In the genomic region with DNA sequence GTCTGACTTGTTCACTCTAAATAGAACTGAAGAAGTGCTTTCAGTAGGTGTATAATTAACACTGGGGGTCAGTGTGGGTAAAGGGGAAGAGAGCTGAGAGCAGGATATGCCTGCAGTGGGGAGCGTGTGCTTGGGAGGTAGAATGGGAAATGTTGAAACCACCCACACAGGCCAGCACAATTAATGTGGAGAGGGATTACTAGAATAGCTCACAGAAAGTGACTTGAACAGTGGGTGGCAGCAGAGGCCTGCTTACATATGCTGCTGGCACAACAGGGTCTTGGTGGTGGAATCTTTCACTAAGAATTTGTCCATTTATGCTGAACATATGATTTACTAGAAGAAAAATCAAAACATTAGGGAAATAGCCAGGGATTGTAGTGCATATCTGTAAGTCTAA, we compare ENCODE assay signal across 8 mouse cellular contexts. TPM values are rescaled to one million over a fixed set of nuclear protein-coding genes. Genes with fewer than 3 reads are reported as not detected.
DNase-seq lines count a peak whose midpoint lies in the region; ATAC-seq and TF ChIP-seq lines count a peak whose summit lies in the region.

No protein-coding gene starts in this region.

- H3K9ac ChIP-seq in forebrain, embryonic 13.5 days: peak overlapping the region; percentile 86
- H3K9ac ChIP-seq in hindbrain, embryonic 14.5 days: peak overlapping the region; percentile 94
- peak overlapping the region; percentile 92 for H3K9ac ChIP-seq in stomach, embryonic 16.5 days (ENCODE audit: low read length)

- H3K4me2 ChIP-seq in forebrain, embryonic 13.5 days: peak overlapping the region; percentile 70
- H3K4me2 ChIP-seq in hindbrain, embryonic 14.5 days (replicated peaks): peak overlapping the region; percentile 79
- peak overlapping the region; percentile 86 for H3K4me2 ChIP-seq in stomach, embryonic 16.5 days (ENCODE audit: low read depth, low read length)

- H3K9me3 ChIP-seq in forebrain, embryonic 13.5 days (replicated peaks): no peaks in the 10 kb centered on the region
- H3K9me3 ChIP-seq in hindbrain, embryonic 14.5 days (ENCODE audit: control insufficient read depth, low read length): no peaks in the 10 kb centered on the region
- H3K9me3 ChIP-seq in megakaryocyte, embryonic 14.5 days: no peaks in the 10 kb centered on the region
- H3K9me3 ChIP-seq in stomach, embryonic 16.5 days (replicated peaks; ENCODE audit: control insufficient read depth, low read length): no peaks in the 10 kb centered on the region

- no peaks in the 10 kb centered on the region for H3K27me3 ChIP-seq in cerebellum, adult 2 months (ENCODE audit: control insufficient read depth, insufficient read depth, low read length)
- H3K27me3 ChIP-seq in forebrain, embryonic 13.5 days: no peaks in the 10 kb centered on the region
- H3K27me3 ChIP-seq in hindbrain, embryonic 14.5 days (ENCODE audit: control insufficient read depth, insufficient read depth, low read length): no peaks in the 10 kb centered on the region
- H3K27me3 ChIP-seq in megakaryocyte, embryonic 14.5 days (replicated peaks): no peaks in the 10 kb centered on the region
- no peaks in the 10 kb centered on the region for H3K27me3 ChIP-seq in stomach, embryonic 16.5 days (ENCODE audit: control insufficient read depth, insufficient read depth, low read length)

- peak overlapping the region; percentile 39 for H3K4me3 ChIP-seq in cerebellum, adult 2 months (replicated peaks; ENCODE audit: insufficient read depth, low read depth, low read length)
- H3K4me3 ChIP-seq in forebrain, embryonic 13.5 days: peak overlapping the region; percentile 73
- peak overlapping the region; percentile 86 for H3K4me3 ChIP-seq in hindbrain, embryonic 14.5 days (replicated peaks; ENCODE audit: low read length)
- peak overlapping the region; percentile 80 for H3K4me3 ChIP-seq in megakaryocyte, embryonic 14.5 days (replicated peaks)
- H3K4me3 ChIP-seq in stomach, embryonic 16.5 days (replicated peaks; ENCODE audit: low read length): peak overlapping the region; percentile 91

- peak; percentile 49 to 62 for DNase-seq in cerebellum, adult 2 months
- DNase-seq in cerebellum, adult 11-12 months: no peak
- DNase-seq in brain, adult 2 months (ENCODE audit: low read depth, low spot score): peak; percentile 92
- peak; percentile 71 for DNase-seq in hindbrain, embryonic 14.5 days (ENCODE audit: low spot score)
- DNase-seq in left cerebral cortex, postnatal 14 days (ENCODE audit: low spot score in 2 of 2): peak; percentile 72 to 86

- TF ChIP-seq CTCF in cerebellum, adult 2 months (IDR thresholded peaks at IDR 0.05; ENCODE audit: borderline replicate concordance, insufficient read depth, low read depth, low read length): peak; percentile 60; the same call in 1 of the 2 replicates

- no peak for TF ChIP-seq POLR2A in cerebellum, adult 2 months (IDR thresholded peaks at IDR 0.05; ENCODE audit: borderline replicate concordance, insufficient read depth, low read length)

- intact Hi-C loops in left cerebral cortex, postnatal 14 days (cut with DNase I): no loop called here

- ATAC-seq in forebrain, embryonic 13.5 days: no peak
- ATAC-seq in hindbrain, embryonic 14.5 days (ENCODE audit: low FRiP score): no peak
- ATAC-seq in stomach, embryonic 16.5 days (ENCODE audit: insufficient read depth, low FRiP score): no peak

- peaks cover 41% of the 10 kb centered on the region for H3K36me3 ChIP-seq in forebrain, embryonic 13.5 days (ENCODE audit: poor library complexity, severe bottlenecking)
- H3K36me3 ChIP-seq in hindbrain, embryonic 14.5 days (replicated peaks; ENCODE audit: control insufficient read depth, insufficient read depth): peaks cover 29% of the 10 kb centered on the region
- peaks cover 51% of the 10 kb centered on the region for H3K36me3 ChIP-seq in megakaryocyte, embryonic 14.5 days (replicated peaks; ENCODE audit: low read length)
- H3K36me3 ChIP-seq in stomach, embryonic 16.5 days (ENCODE audit: control insufficient read depth, insufficient read depth, low read length): peaks cover 3% of the 10 kb centered on the region; the same call in 1 of the 2 replicates

- peaks cover 9% of the 10 kb centered on the region; the same call in 1 of the 2 replicates for H3K4me1 ChIP-seq in cerebellum, adult 2 months (ENCODE audit: control insufficient read depth, insufficient read depth, low read length)
- H3K4me1 ChIP-seq in forebrain, embryonic 13.5 days: peaks cover 66% of the 10 kb centered on the region
- peaks cover 59% of the 10 kb centered on the region for H3K4me1 ChIP-seq in hindbrain, embryonic 14.5 days (replicated peaks; ENCODE audit: control insufficient read depth, insufficient read depth, low read length)
- H3K4me1 ChIP-seq in megakaryocyte, embryonic 14.5 days: peaks cover 93% of the 10 kb centered on the region
- H3K4me1 ChIP-seq in stomach, embryonic 16.5 days (ENCODE audit: control insufficient read depth, insufficient read depth, low read length): peaks cover 45% of the 10 kb centered on the region

- no peak overlapping the region for H3K27ac ChIP-seq in cerebellum, adult 2 months (ENCODE audit: insufficient read depth, low read length)
- no peak overlapping the region; the same call in none of the 2 replicates for H3K27ac ChIP-seq in forebrain, embryonic 13.5 days
- peak overlapping the region; percentile 16; the same call in 1 of the 2 replicates for H3K27ac ChIP-seq in hindbrain, embryonic 14.5 days
- H3K27ac ChIP-seq in stomach, embryonic 16.5 days (ENCODE audit: low read length): peak overlapping the region; percentile 21; the same call in 1 of the 2 replicates

- 0% methylated on average over 1 of the region's 1 CpGs for whole genome bisulfite sequencing in cerebellum, adult 2 months
- WGBS in forebrain, embryonic 13.5 days: 10% methylated on average over 1 of the region's 1 CpGs
- 7% methylated on average over 1 of the region's 1 CpGs for WGBS in hindbrain, embryonic 14.5 days
- 20% methylated on average over 1 of the region's 1 CpGs for WGBS in stomach, embryonic 16.5 days

RNA-seq across cellular contexts. Expression of a gene that starts 2.2 kb away (rescaled TPM):
- 15.9 and 17.1 TPM in 2 replicates for polyA plus RNA-seq in cerebellum, adult 2 months (2012; rRNA removed)
- 18.9 and 19.9 TPM in 2 replicates for polyA plus RNA-seq in forebrain, embryonic 13.5 days (2015; fragmentation: Nextera tagmentation; extraction: Ambion mirVana)
- polyA plus RNA-seq in hindbrain, embryonic 14.5 days (2014; fragmentation: Nextera tagmentation; extraction: Ambion mirVana): 25.1 and 31.8 TPM in 2 replicates
- total RNA-seq in left cerebral cortex, postnatal 14 days (2021): 10 to 100 TPM; 19.3 to 20.1 TPM
- polyA plus RNA-seq in megakaryocyte, embryonic 14.5 days (2012; ENCODE audit: insufficient read depth, low replicate concordance): 8.5 and 13.9 TPM in 2 replicates
- polyA plus RNA-seq in stomach, embryonic 16.5 days (2015; fragmentation: Nextera tagmentation; extraction: Ambion mirVana): 18.3 and 19.3 TPM in 2 replicates

RNA-seq across cellular contexts. Expression of a gene that starts 5.8 kb away (rescaled TPM):
- 109 and 115 TPM in 2 replicates for polyA plus RNA-seq in cerebellum, adult 2 months (2012; rRNA removed)
- polyA plus RNA-seq in forebrain, embryonic 13.5 days (2015; fragmentation: Nextera tagmentation; extraction: Ambion mirVana): 235 and 281 TPM in 2 replicates
- polyA plus RNA-seq in hindbrain, embryonic 14.5 days (2014; fragmentation: Nextera tagmentation; extraction: Ambion mirVana): 169 and 194 TPM in 2 replicates
- total RNA-seq in left cerebral cortex, postnatal 14 days (2021): 10 to 100 TPM; 49.9 to 53.9 TPM
- polyA plus RNA-seq in megakaryocyte, embryonic 14.5 days (2012; ENCODE audit: insufficient read depth, low replicate concordance): 4.5 and 7.2 TPM in 2 replicates
- 149 and 187 TPM in 2 replicates for polyA plus RNA-seq in stomach, embryonic 16.5 days (2015; fragmentation: Nextera tagmentation; extraction: Ambion mirVana)

RNA-seq across cellular contexts. Expression of a gene that starts 10.4 kb away (rescaled TPM):
- 164 and 177 TPM in 2 replicates for polyA plus RNA-seq in cerebellum, adult 2 months (2012; rRNA removed)
- 40.8 and 44.2 TPM in 2 replicates for polyA plus RNA-seq in forebrain, embryonic 13.5 days (2015; fragmentation: Nextera tagmentation; extraction: Ambion mirVana)
- 38.5 and 50.5 TPM in 2 replicates for polyA plus RNA-seq in hindbrain, embryonic 14.5 days (2014; fragmentation: Nextera tagmentation; extraction: Ambion mirVana)
- total RNA-seq in left cerebral cortex, postnatal 14 days (2021): 100 to 1,000 TPM; 136 to 142 TPM
- polyA plus RNA-seq in megakaryocyte, embryonic 14.5 days (2012; ENCODE audit: insufficient read depth, low replicate concordance): 73.4 and 150 TPM in 2 replicates
- 23.2 and 26.8 TPM in 2 replicates for polyA plus RNA-seq in stomach, embryonic 16.5 days (2015; fragmentation: Nextera tagmentation; extraction: Ambion mirVana)

RNA-seq across cellular contexts. Expression of a gene that starts 22.9 kb away (rescaled TPM):
- 93.3 and 116 TPM in 2 replicates for polyA plus RNA-seq in cerebellum, adult 2 months (2012; rRNA removed)
- polyA plus RNA-seq in forebrain, embryonic 13.5 days (2015; fragmentation: Nextera tagmentation; extraction: Ambion mirVana): 75.9 and 84.7 TPM in 2 replicates
- polyA plus RNA-seq in hindbrain, embryonic 14.5 days (2014; fragmentation: Nextera tagmentation; extraction: Ambion mirVana): 84.9 and 87.1 TPM in 2 replicates
- 100 to 1,000 TPM in 1 of 2 experiments, 10 to 100 TPM in 1; 87.8 to 109 TPM for total RNA-seq in left cerebral cortex, postnatal 14 days (2021)
- 49.1 and 52.5 TPM in 2 replicates for polyA plus RNA-seq in megakaryocyte, embryonic 14.5 days (2012; ENCODE audit: insufficient read depth, low replicate concordance)
- polyA plus RNA-seq in stomach, embryonic 16.5 days (2015; fragmentation: Nextera tagmentation; extraction: Ambion mirVana): 90.5 and 110 TPM in 2 replicates

RNA-seq across cellular contexts. Expression of a gene that starts 28.8 kb away (rescaled TPM):
- polyA plus RNA-seq in cerebellum, adult 2 months (2012; rRNA removed): 0.08 and 0.13 TPM in 2 replicates
- polyA plus RNA-seq in forebrain, embryonic 13.5 days (2015; fragmentation: Nextera tagmentation; extraction: Ambion mirVana): 0.13 and 0.14 TPM in 2 replicates
- polyA plus RNA-seq in hindbrain, embryonic 14.5 days (2014; fragmentation: Nextera tagmentation; extraction: Ambion mirVana): 0.07 and 0.09 TPM in 2 replicates
- total RNA-seq in left cerebral cortex, postnatal 14 days (2021): under 1 TPM; 0.47 to 0.64 TPM
- 0.23 and 0.74 TPM in 2 replicates for polyA plus RNA-seq in megakaryocyte, embryonic 14.5 days (2012; ENCODE audit: insufficient read depth, low replicate concordance)
- 0.36 and 5.1 TPM in 2 replicates for polyA plus RNA-seq in stomach, embryonic 16.5 days (2015; fragmentation: Nextera tagmentation; extraction: Ambion mirVana)

Comparison
In these comparisons a context has a peak if more than half of its experiments do, and no peak if none do; other contexts are left out.
1. H3K27ac ChIP-seq: peak in hindbrain, embryonic 14.5 days (single experiment) and stomach, embryonic 16.5 days (single experiment); none in cerebellum, adult 2 months (single experiment) and forebrain, embryonic 13.5 days (single experiment).
2. H3K4me3 ChIP-seq: peak in every context shown above with its lines; median percentile 91 in stomach, embryonic 16.5 days; 86 in hindbrain, embryonic 14.5 days; 80 in megakaryocyte, embryonic 14.5 days; 73 in forebrain, embryonic 13.5 days; 39 in cerebellum, adult 2 months.
3. RNA of a gene that starts 5.8 kb away (polyA plus RNA-seq): 235 to 281 TPM in forebrain, embryonic 13.5 days, 169 to 194 TPM in hindbrain, embryonic 14.5 days, 149 to 187 TPM in stomach, embryonic 16.5 days and 109 to 115 TPM in cerebellum, adult 2 months; 4.5 to 7.2 TPM in megakaryocyte, embryonic 14.5 days; every median in the first group is over 10 times any median in the second.
4. Peak in every context shown above with its lines, with median percentiles within 50 percentile points of each other: H3K4me2 ChIP-seq and H3K9ac ChIP-seq.